Mouse (Mus musculus) lung, adult 18-20 months (tissue): ENCODE measurements around the gene Vmn1r200.
"Not testable (repeated sequence)": the region's sequence is repeated elsewhere in the genome, so short reads cannot be mapped to it uniquely, and the experiment has no call there.

ENCODE experiments used
- DNase-seq, 2 experiments: peaks; one replicate each; pipeline ENCODE4 v3.0.0; 2022; ENCODE audit warnings: mixed read lengths in 2 of 2

The Vmn1r200 gene

DNA sequence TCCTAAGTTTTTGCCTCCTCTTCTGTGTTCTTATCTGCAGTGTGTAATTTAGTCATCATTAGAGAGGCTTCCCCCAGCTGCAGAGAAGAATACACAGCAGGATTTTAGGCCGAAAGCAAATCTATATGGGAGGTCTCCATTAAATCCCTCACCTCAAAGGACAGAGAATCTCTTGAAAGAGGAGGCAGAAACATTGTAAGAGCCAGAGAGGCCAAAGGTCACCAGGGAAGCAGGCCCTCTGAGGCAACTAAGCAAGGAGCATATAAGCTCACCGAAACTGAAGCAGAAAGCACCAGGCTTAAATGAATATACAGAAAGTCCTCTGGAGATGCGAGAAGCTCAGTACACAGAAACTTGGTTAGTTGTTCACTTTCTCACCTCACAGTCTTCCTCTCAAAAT lies at the start of gene Vmn1r200:
Gene Vmn1r200, plus strand, starts transcription at position 301 of the 400 bp plus-strand sequence.
- DNase-seq, result no peak

DNA sequence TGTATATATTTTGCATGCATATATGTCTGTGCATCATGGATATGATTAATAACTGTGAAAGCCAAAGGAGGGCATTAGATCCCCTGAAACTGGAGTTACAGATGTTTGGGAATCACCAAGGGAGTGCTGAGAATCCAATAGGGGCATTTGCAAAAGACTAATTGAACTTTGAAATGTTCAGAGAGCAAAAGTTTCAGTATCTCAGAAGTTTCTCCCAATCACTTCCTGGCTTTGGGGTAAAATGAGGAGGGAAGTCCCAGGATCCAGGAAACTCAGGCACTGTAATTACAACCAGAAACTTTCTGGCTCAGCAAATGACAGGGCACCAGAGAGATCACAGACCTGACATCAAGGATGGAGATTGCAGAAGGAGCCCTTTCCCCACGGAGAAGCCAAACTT lies 40.1 kb upstream of the Vmn1r200 start, which contains the start of gene Vmn1r198:
Gene Vmn1r198, plus strand, starts transcription at position 301 of the 400 bp plus-strand sequence.
- no peak for DNase-seq

DNA sequence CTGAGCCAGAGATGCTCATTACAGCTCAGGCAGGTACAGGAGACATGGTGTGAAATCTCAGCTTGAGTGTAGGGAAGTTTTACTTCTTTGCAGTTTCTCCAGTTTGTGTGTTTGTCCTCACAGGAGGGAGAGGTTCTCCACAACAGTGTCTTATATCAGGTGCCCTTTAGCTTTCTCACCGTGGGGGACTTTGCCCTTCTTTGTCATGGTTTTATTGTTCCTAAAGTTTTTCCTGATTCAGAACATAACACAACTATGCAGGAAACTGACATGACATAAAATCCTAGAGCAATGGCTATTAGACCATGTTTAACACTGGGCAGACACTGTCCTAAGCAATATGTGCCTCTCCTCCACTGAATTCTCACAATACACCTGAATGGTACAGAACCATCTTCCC lies 39.4 kb upstream of the Vmn1r200 start:
- DNase-seq, result no peak

DNA sequence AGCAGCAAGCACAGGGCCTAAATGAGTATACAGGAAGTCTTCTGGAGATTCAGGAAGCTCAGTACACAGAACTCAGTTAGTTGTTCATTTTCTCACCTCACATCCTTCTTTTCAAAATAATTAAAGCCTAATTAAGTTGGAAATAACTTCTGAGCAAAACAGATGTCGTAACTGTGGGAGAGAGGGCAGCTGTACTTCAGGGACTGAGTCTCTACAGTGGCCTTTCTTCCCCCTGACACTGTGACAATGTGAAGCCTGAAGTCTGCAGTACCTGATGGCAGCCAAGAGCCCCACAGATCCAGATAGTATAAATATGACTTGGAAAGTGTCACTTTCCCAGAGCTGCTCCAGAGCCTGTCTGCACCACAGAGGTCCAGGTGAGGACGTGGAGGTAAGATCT lies 10.7 kb upstream of the Vmn1r200 start, which contains the start of gene Vmn1r199:
Gene Vmn1r199, plus strand, starts transcription at position 301 of the 400 bp plus-strand sequence.
- DNase-seq, result no peak

DNA sequence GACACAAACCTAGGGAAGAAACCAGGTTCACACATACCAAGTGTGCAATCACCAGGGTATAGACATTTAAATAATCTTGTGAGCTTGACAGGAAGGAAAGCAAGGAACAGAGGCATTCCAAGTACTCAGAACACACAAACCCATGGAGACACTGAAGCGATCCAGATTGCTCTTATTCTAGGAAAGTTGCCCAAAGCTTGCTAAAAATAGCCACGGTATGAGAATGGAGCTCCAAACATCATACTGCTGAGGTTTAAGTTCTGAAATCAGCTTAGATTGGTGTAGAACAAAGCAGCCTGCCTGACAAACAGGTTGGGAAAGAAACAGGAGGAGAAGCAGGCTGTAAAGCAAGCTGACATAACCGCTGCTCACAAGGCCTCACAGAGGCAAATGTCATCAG lies 9.0 kb upstream of the Vmn1r200 start:
- not testable (repeated sequence) for DNase-seq

DNA sequence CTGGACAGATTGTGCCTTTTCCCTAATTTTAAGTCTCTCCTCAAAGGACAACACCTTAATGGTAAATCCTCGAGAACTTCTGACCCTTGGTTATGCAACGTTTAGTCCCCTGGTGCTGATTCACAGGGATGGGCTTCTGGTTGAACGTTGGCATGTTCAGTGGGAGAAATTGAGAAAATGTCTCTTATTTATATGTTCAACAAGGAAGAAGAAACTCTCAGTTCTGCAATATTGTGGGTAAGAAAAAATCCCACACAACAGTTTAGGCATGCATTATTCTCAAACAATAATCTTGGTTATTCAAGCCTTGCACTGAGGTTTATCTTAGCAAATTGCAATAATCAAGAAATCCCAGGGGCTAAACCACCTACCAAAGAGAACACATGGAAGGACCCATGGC lies 6.8 kb upstream of the Vmn1r200 start:
- DNase-seq, result no peak

DNA sequence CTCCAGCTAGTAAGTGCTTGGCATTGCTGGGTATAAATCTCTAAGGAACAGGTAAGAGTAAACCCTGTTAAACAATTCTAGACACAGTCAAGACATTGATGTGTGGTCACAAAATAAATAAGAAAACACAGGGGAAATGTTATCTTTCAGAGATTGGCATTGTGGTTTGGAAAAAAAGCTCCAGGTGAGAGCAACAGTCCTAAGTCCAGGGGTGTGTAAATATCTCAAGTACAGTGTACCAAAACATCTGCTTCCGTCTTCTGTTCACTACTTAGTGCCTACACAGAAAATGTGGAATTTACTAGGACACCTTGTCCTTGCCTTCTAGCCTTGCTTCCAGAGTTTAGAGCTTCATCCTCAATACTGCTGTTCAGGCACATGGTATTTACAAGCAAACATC lies 3.1 kb upstream of the Vmn1r200 start:
- no peak for DNase-seq

DNA sequence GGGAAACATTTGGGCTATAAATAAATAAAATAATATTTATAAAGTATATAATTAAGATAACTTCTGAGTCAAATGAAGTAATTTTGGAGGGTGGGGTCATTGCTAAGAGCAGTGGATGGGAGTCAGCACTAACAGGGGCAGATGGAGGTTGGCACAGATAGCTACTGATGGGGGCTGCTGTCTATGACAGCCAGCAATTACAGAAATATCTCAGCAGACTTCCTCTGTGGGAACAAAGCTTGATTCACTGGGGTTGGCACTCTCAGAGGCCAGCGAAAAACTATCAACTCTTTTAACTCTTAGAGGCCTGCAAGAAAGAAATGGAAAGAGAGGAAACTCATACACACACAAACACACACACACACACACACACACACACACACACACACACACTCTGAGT lies 12.8 kb downstream of the Vmn1r200 start:
- no peak for DNase-seq
